Mouse (Mus musculus) liver, embryonic 13.5 days (tissue): ENCODE measurements around the gene Trit1. TPM values are rescaled to one million over a fixed set of nuclear protein-coding genes. Genes with fewer than 3 reads are reported as not detected.
A peak's percentile ranks its signal among the peaks of the same experiment; 100 is the strongest.
"Not testable (repeated sequence)": the region's sequence is repeated elsewhere in the genome, so short reads cannot be mapped to it uniquely, and the experiment has no call there.

ENCODE experiments used
- ATAC-seq: fragments of 200-750 bp; cut with Nextera tagmentation; 2 replicates; pipeline ENCODE4 v1.8.0; 2017; ENCODE audit warnings: low read depth, mild to moderate bottlenecking, moderate number of reproducible peaks, moderate library complexity
- DNase-seq: peaks from one replicate; pipeline ENCODE4 v3.0.0; 2022
- H3K27ac ChIP-seq: fragments of 300-500 bp; sonication (generic); 2 replicates; pipeline ENCODE4 v1.5.1; 2015; ENCODE audit warnings: moderate library complexity, mild to moderate bottlenecking, inconsistent platforms
- H3K27me3 ChIP-seq: fragments of 300-500 bp; sonication (generic); 2 replicates; pipeline ENCODE4 v1.6.1; 2015; ENCODE audit warnings: mild to moderate bottlenecking, inconsistent platforms
- H3K36me3 ChIP-seq: fragments of 300-500 bp; sonication (generic); 2 replicates; pipeline ENCODE4 v1.6.1; 2015; ENCODE audit warnings: mild to moderate bottlenecking, inconsistent platforms
- H3K4me1 ChIP-seq: fragments of 300-500 bp; sonication (generic); replicated peaks from 2 replicates; pipeline ENCODE4 v1.6.1; 2015; ENCODE audit warnings: inconsistent platforms
- H3K4me2 ChIP-seq: fragments of 300-500 bp; sonication (generic); 2 replicates; pipeline ENCODE4 v1.6.1; 2015; ENCODE audit warnings: inconsistent platforms, mild to moderate bottlenecking, moderate library complexity
- H3K4me3 ChIP-seq: fragments of 300-500 bp; sonication (generic); replicated peaks from 2 replicates; pipeline ENCODE4 v1.5.1; 2015; ENCODE audit warnings: mild to moderate bottlenecking, inconsistent platforms
- H3K9ac ChIP-seq: fragments of 300-500 bp; sonication (generic); 2 replicates; pipeline ENCODE4 v1.6.1; 2015; ENCODE audit warnings: mild to moderate bottlenecking, inconsistent platforms
- H3K9me3 ChIP-seq: fragments of 300-500 bp; sonication (generic); replicated peaks from 2 replicates; pipeline ENCODE4 v1.6.1; 2016; ENCODE audit warnings: inconsistent platforms
- WGBS: fragments of 180-500 bp; shearing (Covaris S2); methylation state at CpG from one replicate; pipeline ENCODE4 v1.1.7; 2015; ENCODE audit not compliant: insufficient replicate concordance; 5-methylcytosine and 5-hydroxymethylcytosine counted together
- polyA plus RNA-seq: library from polyadenylated mRNA; unstranded; fragments of >200 nt; fragmentation: Nextera tagmentation; extraction: Ambion mirVana; gene quantifications from 2 replicates; pipeline ENCODE4 v1.2.1, GENCODE M21; 2015

Gene Trit1
- polyA plus RNA-seq, 1 experiment from 2014 or later: 7.2 TPM

DNA sequence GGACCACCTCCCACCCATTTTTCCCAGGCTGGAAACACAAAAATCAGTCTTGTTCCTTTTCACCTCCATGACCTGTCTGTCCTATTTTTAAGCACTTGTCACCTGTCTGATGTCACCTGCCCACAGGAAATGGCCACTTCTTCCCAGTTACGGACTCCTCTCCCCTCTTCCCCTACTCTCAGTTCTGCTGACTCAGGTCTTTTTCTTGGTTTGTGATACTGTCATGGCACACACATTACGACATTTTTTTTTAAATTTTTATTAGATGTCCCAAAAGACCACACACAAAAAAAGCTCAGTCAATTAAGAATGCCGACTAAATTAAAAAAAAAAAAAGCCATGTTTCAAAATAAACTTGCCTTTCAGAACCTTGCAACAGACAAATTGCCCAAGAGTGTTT, 33.9 kb upstream of the Trit1 start:
- no peak overlapping the region for H3K27ac ChIP-seq
- ATAC-seq (no peak), DNase-seq (no peak)
- no peaks in the 10 kb centered on the region for H3K36me3 ChIP-seq
- H3K4me3 ChIP-seq: no peak overlapping the region
- H3K4me1 ChIP-seq: no peaks in the 10 kb centered on the region
- peaks cover 30% of the 10 kb centered on the region for H3K27me3 ChIP-seq
- no peaks in the 10 kb centered on the region for H3K9me3 ChIP-seq
- H3K4me2 ChIP-seq: no peak overlapping the region
- H3K9ac ChIP-seq: no peak overlapping the region
- WGBS: 56% methylated on average over 3 of the region's 3 CpGs

DNA sequence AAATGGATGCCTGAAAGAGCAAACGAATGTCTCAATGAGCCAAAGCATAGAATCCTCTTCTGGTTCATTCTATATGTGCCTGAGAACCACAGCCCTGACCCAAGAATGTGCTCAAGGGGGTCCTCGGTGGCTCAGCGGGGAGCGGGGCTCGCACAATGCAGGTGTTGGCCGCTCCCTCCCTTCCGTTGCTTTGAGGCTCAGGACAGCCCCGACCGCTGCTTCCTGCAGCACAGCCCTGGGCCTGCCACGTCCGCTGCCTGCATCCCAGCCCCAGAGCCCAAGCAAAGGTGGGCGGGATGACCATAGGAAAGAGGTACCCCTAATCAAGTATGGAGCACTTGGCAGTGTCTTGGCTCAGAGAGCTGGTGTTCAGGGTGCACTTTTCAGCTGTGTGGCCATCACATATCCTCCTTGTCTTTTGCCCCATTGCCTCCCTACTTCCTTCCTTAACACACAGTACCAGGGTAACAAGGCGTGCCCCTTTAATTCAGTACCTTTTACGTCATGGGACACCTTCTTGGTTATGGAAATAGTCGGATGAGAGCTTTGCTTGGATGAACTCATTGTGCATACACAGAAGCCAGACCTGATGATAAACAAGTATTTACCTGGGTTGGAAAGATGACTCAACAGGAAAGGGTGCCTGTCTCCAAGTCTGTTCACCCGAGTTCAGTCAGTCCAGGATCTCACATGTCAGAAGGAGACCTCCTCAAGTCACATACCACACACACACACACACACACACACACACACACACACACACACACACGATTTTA, 32.7 kb upstream of the Trit1 start:
- WGBS: 16% methylated on average over 17 of the region's 17 CpGs
- ATAC-seq (no peak), DNase-seq (no peak)
- H3K4me2 ChIP-seq: peak overlapping the region; percentile 19; the same call in 1 of the 2 replicates
- H3K36me3 ChIP-seq: no peaks in the 10 kb centered on the region
- no peaks in the 10 kb centered on the region for H3K4me1 ChIP-seq
- H3K9me3 ChIP-seq: no peaks in the 10 kb centered on the region
- H3K9ac ChIP-seq: no peak overlapping the region
- H3K4me3 ChIP-seq: no peak overlapping the region
- H3K27ac ChIP-seq: no peak overlapping the region
- H3K27me3 ChIP-seq: peaks cover 30% of the 10 kb centered on the region

DNA sequence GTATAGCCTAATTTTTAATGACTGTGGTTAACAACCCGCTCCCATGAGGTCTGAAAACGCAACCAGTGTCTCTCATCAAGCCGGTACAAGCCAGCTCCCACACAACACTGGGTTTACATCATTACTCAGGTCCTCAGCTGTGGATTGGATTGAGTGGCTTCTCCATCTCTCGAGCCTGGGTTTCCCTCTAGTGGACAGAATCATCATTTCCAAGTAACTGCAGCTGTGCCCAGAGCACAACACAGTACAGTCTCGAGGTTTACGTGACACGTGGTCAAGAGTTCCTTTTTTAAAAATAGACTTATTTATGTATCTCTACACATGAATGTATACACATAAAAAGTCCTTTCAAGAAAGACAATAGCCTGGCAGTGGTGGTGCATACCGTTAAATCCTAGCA, 31.3 kb upstream of the Trit1 start:
- ATAC-seq: 0 out of 2 replicates have a peak, but pooled peaks have one; percentile 50
- no peak overlapping the region for H3K4me3 ChIP-seq
- H3K9ac ChIP-seq: no peak overlapping the region
- no peaks in the 10 kb centered on the region for H3K36me3 ChIP-seq
- WGBS: 22% methylated on average over 8 of the region's 8 CpGs
- H3K27ac ChIP-seq: no peak overlapping the region
- no peak overlapping the region for H3K4me2 ChIP-seq
- no peak for DNase-seq
- H3K27me3 ChIP-seq: peaks cover 30% of the 10 kb centered on the region
- H3K9me3 ChIP-seq: no peaks in the 10 kb centered on the region
- no peaks in the 10 kb centered on the region for H3K4me1 ChIP-seq

DNA sequence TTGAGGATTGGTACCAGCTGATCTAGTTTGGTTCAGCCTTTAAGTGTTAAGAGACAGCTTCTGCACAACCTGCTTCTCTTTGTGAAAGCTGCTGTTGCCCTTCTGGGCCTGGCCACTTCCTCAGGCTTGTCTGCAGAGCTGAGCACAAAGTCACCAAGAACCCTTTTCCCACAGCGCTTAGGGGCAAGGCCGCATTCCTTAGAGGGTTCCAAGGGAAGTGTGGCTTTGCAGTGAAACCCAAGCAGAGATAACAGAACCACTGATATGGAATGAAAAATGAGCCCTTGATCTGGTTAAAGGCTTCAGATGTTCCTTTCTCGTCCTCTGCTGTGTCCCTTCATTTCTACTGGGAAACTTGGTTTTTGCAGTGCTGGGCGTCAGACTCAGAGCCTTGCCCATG, 29.0 kb upstream of the Trit1 start:
- no peak overlapping the region for H3K27ac ChIP-seq
- ATAC-seq (no peak), DNase-seq (no peak)
- H3K4me1 ChIP-seq: no peaks in the 10 kb centered on the region
- WGBS: 53% methylated on average over 4 of the region's 4 CpGs
- no peak overlapping the region for H3K4me3 ChIP-seq
- no peaks in the 10 kb centered on the region for H3K36me3 ChIP-seq
- no peaks in the 10 kb centered on the region for H3K9me3 ChIP-seq
- no peak overlapping the region for H3K4me2 ChIP-seq
- peaks cover 25% of the 10 kb centered on the region for H3K27me3 ChIP-seq
- no peak overlapping the region for H3K9ac ChIP-seq

DNA sequence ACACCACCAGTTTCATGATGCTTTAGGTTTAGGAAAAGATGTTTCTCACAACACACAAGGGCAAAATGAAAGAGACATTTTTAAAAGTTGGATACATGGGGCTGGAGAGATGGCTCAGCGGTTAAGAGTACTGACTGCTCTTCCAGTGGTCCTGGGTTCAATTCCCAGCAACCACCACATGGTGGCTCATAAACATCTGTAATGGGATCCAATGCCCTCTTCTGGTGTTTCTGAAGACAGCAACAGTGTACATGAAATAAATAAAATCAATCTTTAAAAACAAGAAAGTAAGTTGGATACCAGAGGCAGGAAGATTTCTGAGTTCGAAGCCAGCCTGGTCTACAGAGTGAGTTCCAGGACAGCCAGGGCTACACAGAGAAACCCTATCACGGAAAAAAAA, 28.4 kb upstream of the Trit1 start:
- H3K4me3 ChIP-seq, H3K9me3 ChIP-seq, H3K9ac ChIP-seq, H3K4me2 ChIP-seq, H3K4me1 ChIP-seq, H3K36me3 ChIP-seq, DNase-seq, H3K27ac ChIP-seq, ATAC-seq: not testable (repeated sequence)
- 59% methylated on average over 3 of the region's 3 CpGs for WGBS
- H3K27me3 ChIP-seq: peaks cover 19% of the 10 kb centered on the region

DNA sequence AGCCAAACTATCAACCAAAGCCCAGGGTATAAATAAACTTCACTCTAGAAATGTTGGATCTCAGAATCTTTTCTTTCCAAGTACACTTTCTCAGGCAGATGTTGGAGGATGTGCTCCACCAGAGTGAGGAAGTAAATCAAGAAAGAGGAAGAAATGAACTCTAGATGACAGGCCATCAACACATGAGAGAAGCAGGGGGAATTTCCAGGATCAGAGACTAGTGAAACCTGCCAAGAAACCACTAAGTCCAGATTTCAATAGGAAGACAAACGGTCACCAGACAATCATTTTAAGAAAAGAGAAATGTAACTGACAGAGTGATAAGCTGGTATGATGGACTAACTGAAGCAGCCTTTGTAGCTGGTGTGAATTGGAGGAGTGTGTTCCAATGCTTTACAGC, 25.2 kb upstream of the Trit1 start:
- 22% methylated on average over 1 of the region's 1 CpGs for WGBS
- peaks cover 20% of the 10 kb centered on the region for H3K27me3 ChIP-seq
- no peak for ATAC-seq
- H3K9me3 ChIP-seq: no peaks in the 10 kb centered on the region
- no peak overlapping the region for H3K9ac ChIP-seq
- no peak overlapping the region for H3K27ac ChIP-seq
- DNase-seq: no peak
- H3K4me1 ChIP-seq: peaks cover 9% of the 10 kb centered on the region
- H3K4me2 ChIP-seq: no peak overlapping the region
- no peak overlapping the region for H3K4me3 ChIP-seq
- H3K36me3 ChIP-seq: no peaks in the 10 kb centered on the region

DNA sequence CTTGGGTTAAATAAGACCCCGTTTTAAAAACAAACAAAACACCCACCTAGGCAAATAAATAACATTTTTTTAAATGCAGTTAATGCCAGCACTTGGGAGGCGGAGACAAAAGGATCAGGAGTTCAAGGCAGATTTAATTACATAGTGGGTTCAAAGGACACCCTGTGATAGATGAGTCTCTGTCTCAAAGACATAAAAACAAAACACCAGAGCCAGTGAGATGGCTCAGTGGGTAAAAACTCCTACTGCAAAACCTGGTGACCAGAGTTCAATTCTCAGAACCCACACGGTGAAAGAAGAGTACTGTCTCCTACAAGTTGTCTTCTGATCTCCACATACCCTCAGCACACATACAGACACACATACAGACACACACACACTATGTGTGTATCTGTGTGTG, 24.1 kb upstream of the Trit1 start:
- no peak overlapping the region for H3K4me2 ChIP-seq
- H3K9ac ChIP-seq: no peak overlapping the region
- H3K4me1 ChIP-seq: peaks cover 16% of the 10 kb centered on the region
- H3K9me3 ChIP-seq: no peaks in the 10 kb centered on the region
- H3K27ac ChIP-seq: no peak overlapping the region
- no peaks in the 10 kb centered on the region for H3K36me3 ChIP-seq
- ATAC-seq (no peak), DNase-seq (no peak)
- no peak overlapping the region for H3K4me3 ChIP-seq
- 62% methylated on average over 3 of the region's 3 CpGs for WGBS
- H3K27me3 ChIP-seq: peaks cover 31% of the 10 kb centered on the region

DNA sequence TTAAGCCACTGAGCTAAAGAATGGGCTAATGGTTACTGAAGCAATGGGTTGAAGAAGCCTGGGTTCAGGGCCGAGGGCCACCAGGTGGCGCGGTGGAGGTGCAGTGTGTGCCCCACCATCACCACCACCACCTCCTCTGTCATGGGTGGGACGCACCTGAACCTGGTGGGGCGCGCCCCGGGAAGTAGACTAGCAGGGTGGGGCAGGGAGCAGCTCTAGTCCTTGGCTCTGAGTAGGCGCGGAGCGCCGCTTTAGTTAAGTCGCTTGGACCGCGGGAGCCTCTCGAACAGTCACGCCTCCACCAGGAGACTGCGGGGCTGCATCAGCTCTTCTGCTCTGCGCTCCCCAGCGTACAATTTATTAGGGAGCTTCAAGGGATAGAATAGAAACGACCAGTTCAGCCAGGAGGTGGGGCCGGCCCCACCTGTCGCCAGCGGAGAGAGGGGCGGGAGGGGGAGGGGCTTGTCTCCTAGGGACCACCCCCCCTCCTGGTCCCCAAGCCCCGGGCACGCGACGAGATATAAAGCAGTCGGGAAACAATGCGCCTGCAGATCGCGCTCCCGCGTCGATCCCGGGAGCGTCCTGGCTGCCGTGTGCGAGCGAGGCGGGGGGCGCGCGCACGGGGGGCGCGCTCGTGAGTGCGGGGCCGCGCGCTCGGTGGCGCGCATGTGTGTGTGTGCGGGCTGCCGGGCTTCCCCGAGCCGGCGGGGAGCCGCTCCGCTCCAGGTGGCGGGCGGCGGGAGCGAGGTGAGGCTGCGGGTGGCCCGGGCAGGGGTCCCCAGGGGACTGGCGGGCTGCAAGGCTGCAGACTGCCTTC, 20.8 kb upstream of the Trit1 start, which contains the start of gene Mycl:
TSS of gene Mycl (plus strand) at position 249 of the 817 bp plus-strand sequence.
- DNase-seq (peak; percentile 44), ATAC-seq (peak; percentile 69)
- peak within 1 kb of the TSS; percentile 53 for H3K9ac ChIP-seq
- H3K9me3 ChIP-seq: no peaks in the 10 kb centered on the region
- peaks cover 65% of the 10 kb centered on the region for H3K27me3 ChIP-seq
- H3K4me2 ChIP-seq: peak within 1 kb of the TSS; percentile 86
- peaks cover 16% of the 10 kb centered on the region for H3K4me1 ChIP-seq
- H3K4me3 ChIP-seq: peak within 1 kb of the TSS; percentile 63
- no peak within 1 kb of the TSS for H3K27ac ChIP-seq
- no peaks in the 10 kb centered on the region for H3K36me3 ChIP-seq
- under 1% methylated on average over 61 of the region's 69 CpGs for WGBS

DNA sequence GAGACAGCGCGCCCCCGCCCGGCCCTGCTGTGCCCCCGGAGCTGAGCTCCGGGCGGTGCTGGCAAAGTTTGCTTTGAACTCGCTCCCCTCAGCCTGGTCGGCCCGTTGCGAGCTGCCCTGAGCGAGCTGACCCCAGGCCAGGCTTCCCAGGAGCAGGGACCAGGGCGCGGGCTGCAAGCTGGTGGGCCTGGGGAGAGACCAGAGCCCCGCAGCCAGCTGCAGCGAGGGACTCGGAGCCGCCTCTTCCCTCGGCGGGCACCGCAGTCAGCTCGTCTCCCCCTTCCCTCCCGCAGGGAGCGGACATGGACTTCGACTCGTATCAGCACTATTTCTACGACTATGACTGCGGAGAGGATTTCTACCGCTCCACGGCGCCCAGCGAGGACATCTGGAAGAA, 20.2 kb upstream of the Trit1 start:
- no peaks in the 10 kb centered on the region for H3K36me3 ChIP-seq
- peak overlapping the region; percentile 63 for H3K4me3 ChIP-seq
- no peaks in the 10 kb centered on the region for H3K9me3 ChIP-seq
- no peak overlapping the region for H3K27ac ChIP-seq
- H3K9ac ChIP-seq: peak overlapping the region; percentile 53
- no peak for DNase-seq
- ATAC-seq: peak; percentile 27
- WGBS: under 1% methylated on average over 32 of the region's 32 CpGs
- H3K27me3 ChIP-seq: peaks cover 71% of the 10 kb centered on the region
- H3K4me2 ChIP-seq: peak overlapping the region; percentile 86
- peaks cover 16% of the 10 kb centered on the region for H3K4me1 ChIP-seq

DNA sequence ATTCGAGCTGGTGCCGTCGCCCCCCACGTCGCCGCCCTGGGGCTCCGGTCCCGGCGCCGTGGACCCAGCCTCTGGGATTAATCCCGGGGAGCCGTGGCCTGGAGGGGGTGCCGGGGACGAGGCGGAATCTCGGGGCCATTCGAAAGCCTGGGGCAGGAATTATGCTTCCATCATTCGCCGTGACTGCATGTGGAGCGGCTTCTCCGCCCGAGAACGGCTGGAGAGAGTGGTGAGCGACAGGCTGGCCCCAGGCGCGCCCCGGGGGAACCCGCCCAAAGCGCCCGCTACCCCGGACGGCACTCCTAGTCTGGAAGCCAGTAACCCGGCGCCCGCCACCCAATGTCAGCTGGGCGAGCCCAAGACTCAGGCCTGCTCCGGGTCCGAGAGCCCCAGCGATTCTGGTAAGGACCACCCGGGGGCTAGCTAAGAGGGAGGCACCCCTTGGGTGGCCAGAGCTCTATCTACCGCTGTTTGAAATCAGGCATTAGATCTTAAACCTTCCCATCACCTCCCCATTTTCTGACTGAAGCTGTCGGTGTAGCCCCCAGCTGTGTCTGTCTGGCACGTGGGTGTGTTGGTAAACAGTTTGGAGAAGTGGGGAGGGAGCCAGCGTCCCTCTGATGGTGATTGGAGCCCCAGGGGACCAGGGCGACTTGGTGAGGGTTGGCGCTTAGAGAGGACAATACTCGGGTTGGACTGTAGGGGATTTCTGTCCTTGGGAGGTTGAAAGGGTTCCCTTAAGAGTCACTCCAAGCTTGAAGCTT, 19.6 kb upstream of the Trit1 start:
- peaks cover 76% of the 10 kb centered on the region for H3K27me3 ChIP-seq
- DNase-seq (no peak), ATAC-seq (no peak; the same call in 1 of the 2 replicates)
- peak overlapping the region; percentile 86 for H3K4me2 ChIP-seq
- no peaks in the 10 kb centered on the region for H3K9me3 ChIP-seq
- WGBS: under 1% methylated on average over 47 of the region's 47 CpGs
- no peaks in the 10 kb centered on the region for H3K36me3 ChIP-seq
- H3K4me1 ChIP-seq: peaks cover 16% of the 10 kb centered on the region
- H3K4me3 ChIP-seq: peak overlapping the region; percentile 63
- no peak overlapping the region for H3K27ac ChIP-seq
- peak overlapping the region; percentile 53; the same call in 1 of the 2 replicates for H3K9ac ChIP-seq
